Mouse (Mus musculus) myocyte (in vitro differentiated cells): ENCODE results near the gene Ubac2. TPM values are rescaled to one million over a fixed set of nuclear protein-coding genes. Genes with fewer than 3 reads are reported as not detected.
"Not testable (repeated sequence)": the region's sequence is repeated elsewhere in the genome, so short reads cannot be mapped to it uniquely, and the experiment has no call there.

Experiments
- H3K27me3 ChIP-seq: one replicate; pipeline ENCODE4 v1.6.1; 2011; ENCODE audit not compliant: control insufficient read depth, insufficient read depth, insufficient read length
- H3K36me3 ChIP-seq: one replicate; pipeline ENCODE4 v1.6.1; 2011; ENCODE audit not compliant: control insufficient read depth, insufficient read depth
- H3K4me2 ChIP-seq: one replicate; pipeline ENCODE4 v1.6.1; 2011; ENCODE audit warnings: low read depth, control low read depth
- H3K4me3 ChIP-seq: one replicate; pipeline ENCODE4 v1.5.1; 2011; ENCODE audit warnings: mild to moderate bottlenecking, control low read depth, moderate library complexity
- H3K79me2 ChIP-seq: one replicate; pipeline ENCODE4 v1.6.1; 2011; ENCODE audit not compliant: control insufficient read depth, insufficient read depth
- H3ac ChIP-seq: one replicate; pipeline ENCODE4 v1.6.1; 2011; ENCODE audit not compliant: control insufficient read depth, insufficient read length
- CEBPB ChIP-seq: IDR thresholded peaks from 2 replicates; pipeline ENCODE4 v1.6.1; 2011; ENCODE audit warnings: mild to moderate bottlenecking, moderate library complexity; ENCODE audit not compliant: poor library complexity, insufficient read depth, severe bottlenecking
- E2F4 ChIP-seq: IDR thresholded peaks from one replicate; pipeline ENCODE4 v1.6.1; 2011; ENCODE audit warnings: mild to moderate bottlenecking, control low read depth, moderate library complexity; ENCODE audit not compliant: insufficient read depth
- MAX ChIP-seq: IDR thresholded peaks from one replicate; pipeline ENCODE4 v1.6.1; 2011; ENCODE audit warnings: low read depth, mild to moderate bottlenecking, control low read depth
- MYOD1 ChIP-seq, 3 experiments: IDR thresholded peaks; one replicate each; pipeline ENCODE4 v1.6.1; 2011; ENCODE audit warnings: control low read depth in 2 of 3, low read depth in 2 of 3, mild to moderate bottlenecking in 2 of 3, moderate library complexity in 1 of 3; ENCODE audit not compliant: insufficient read length in 2 of 3, control insufficient read depth in 1 of 3
- MYOG ChIP-seq, 3 experiments: IDR thresholded peaks; one replicate each; pipeline ENCODE4 v1.6.1; 2011; ENCODE audit warnings: control low read depth in 2 of 3, low read depth in 2 of 3, mild to moderate bottlenecking in 2 of 3; ENCODE audit not compliant: insufficient read length in 2 of 3, control insufficient read depth in 1 of 3, insufficient read depth in 1 of 3
- POLR2A ChIP-seq: IDR thresholded peaks from one replicate; pipeline ENCODE4 v1.6.1; 2011; ENCODE audit warnings: low read depth, mild to moderate bottlenecking, control low read depth, moderate library complexity; ENCODE audit not compliant: insufficient read length
- POLR2AphosphoS2 ChIP-seq: IDR thresholded peaks from one replicate; pipeline ENCODE4 v1.6.1; 2011; ENCODE audit warnings: low read depth, control low read depth; ENCODE audit not compliant: insufficient read length
- REST ChIP-seq: IDR thresholded peaks from one replicate; pipeline ENCODE4 v1.6.1; 2011; ENCODE audit warnings: mild to moderate bottlenecking, control low read depth, moderate library complexity; ENCODE audit not compliant: insufficient read depth, insufficient read length
- SRF ChIP-seq: IDR thresholded peaks from one replicate; pipeline ENCODE4 v1.6.1; 2011; ENCODE audit warnings: low read depth; ENCODE audit not compliant: control insufficient read depth, insufficient read length
- TCF12 ChIP-seq: IDR thresholded peaks from one replicate; pipeline ENCODE4 v1.6.1; 2011; ENCODE audit warnings: mild to moderate bottlenecking, control low read depth; ENCODE audit not compliant: poor library complexity, insufficient read depth, severe bottlenecking
- TCF3 ChIP-seq: IDR thresholded peaks from one replicate; pipeline ENCODE4 v1.6.1; 2011; ENCODE audit warnings: low read depth, control low read depth; ENCODE audit not compliant: insufficient read length
- USF1 ChIP-seq: IDR thresholded peaks from one replicate; pipeline ENCODE4 v1.6.1; 2011; ENCODE audit warnings: low read depth, mild to moderate bottlenecking, control low read depth, moderate library complexity
- polyA plus RNA-seq: library from polyadenylated mRNA; unstranded; fragments of >200 nt; fragmentation: generic; extraction: Trizol; gene quantifications from one replicate; pipeline ENCODE4 v1.2.1, GENCODE M21; 2012; ENCODE audit warnings: missing spikeins

The Ubac2 gene
- polyA plus RNA-seq, 1 experiment: 33.1 TPM

GRCm38 (mm10) chr14:121872760-121873159 lies 5.7 kb upstream of the Ubac2 start:
- Histone ChIP-seq H3ac (no peak overlapping the region), H3K36me3 (no peaks in the 10 kb centered on the region), H3K27me3 (peaks cover 15% of the 10 kb centered on the region), H3K4me3 (no peak overlapping the region), H3K4me2 (no peak overlapping the region), H3K79me2 (no peaks in the 10 kb centered on the region)
- TF ChIP-seq POLR2AphosphoS2: no peak
- no peak for TF ChIP-seq TCF12
- no peak for TF ChIP-seq MYOD1 (IDR thresholded peaks at IDR 0.05; ENCODE audit: control insufficient read depth in 1 of 3, insufficient read length in 2 of 3, low read depth in 2 of 3)
- TF ChIP-seq POLR2A: no peak
- TF ChIP-seq USF1: no peak
- TF ChIP-seq MAX: no peak
- TF ChIP-seq REST: no peak

- no peaks in the 10 kb centered on the region for H3K79me2 ChIP-seq
- H3K36me3 ChIP-seq: no peaks in the 10 kb centered on the region
- peaks cover 15% of the 10 kb centered on the region for H3K27me3 ChIP-seq
- no peak overlapping the region for H3ac ChIP-seq
- TF ChIP-seq MAX (no peak), REST (no peak), USF1 (no peak), MYOG (IDR thresholded peaks at IDR 0.05; ENCODE audit: control insufficient read depth in 1 of 3, insufficient read depth in 1 of 3, insufficient read length in 2 of 3, low read depth in 2 of 3) (no peak), CEBPB (no peak), POLR2A (no peak), TCF12 (no peak), SRF (no peak), MYOD1 (IDR thresholded peaks at IDR 0.05; ENCODE audit: control insufficient read depth in 1 of 3, insufficient read length in 2 of 3, low read depth in 2 of 3) (no peak)
- H3K4me3 ChIP-seq: no peak overlapping the region
- H3K4me2 ChIP-seq: no peak overlapping the region
These were observed 5.2 kb upstream of the Ubac2 start for GRCm38 (mm10) chr14:121873172-121873571.

GRCm38 (mm10) chr14:121873646-121874045 lies 4.8 kb upstream of the Ubac2 start:
- no peak overlapping the region for H3K4me2 ChIP-seq
- peaks cover under 1% of the 10 kb centered on the region for H3K79me2 ChIP-seq
- no peak overlapping the region for H3ac ChIP-seq
- H3K4me3 ChIP-seq: no peak overlapping the region
- no peaks in the 10 kb centered on the region for H3K36me3 ChIP-seq
- TF ChIP-seq MAX (no peak), SRF (no peak), E2F4 (no peak), CEBPB (no peak), TCF12 (no peak), POLR2A (no peak), USF1 (no peak), TCF3 (no peak), MYOD1 (IDR thresholded peaks at IDR 0.05; ENCODE audit: control insufficient read depth in 1 of 3, insufficient read length in 2 of 3, low read depth in 2 of 3) (no peak), REST (no peak), POLR2AphosphoS2 (no peak), MYOG (IDR thresholded peaks at IDR 0.05; ENCODE audit: control insufficient read depth in 1 of 3, insufficient read depth in 1 of 3, insufficient read length in 2 of 3, low read depth in 2 of 3) (no peak)
- peaks cover 15% of the 10 kb centered on the region for H3K27me3 ChIP-seq

- Histone ChIP-seq H3K79me2 (peaks cover 19% of the 10 kb centered on the region), H3K27me3 (peaks cover 15% of the 10 kb centered on the region)
- H3K36me3 ChIP-seq, H3K4me2 ChIP-seq, H3K4me3 ChIP-seq, H3ac ChIP-seq: not testable (repeated sequence)
These were observed 2.2 kb upstream of the Ubac2 start for GRCm38 (mm10) chr14:121876190-121876589.

GRCm38 (mm10) chr14:121876860-121877259 lies 1.6 kb upstream of the Ubac2 start:
- Histone ChIP-seq H3K4me2 (no peak overlapping the region), H3ac (no peak overlapping the region), H3K79me2 (peaks cover 21% of the 10 kb centered on the region), H3K27me3 (peaks cover 15% of the 10 kb centered on the region), H3K4me3 (no peak overlapping the region), H3K36me3 (no peaks in the 10 kb centered on the region)
- TF ChIP-seq USF1: no peak
- TF ChIP-seq SRF: no peak
- no peak for TF ChIP-seq POLR2A
- TF ChIP-seq MYOG (IDR thresholded peaks at IDR 0.05; ENCODE audit: control insufficient read depth in 1 of 3, insufficient read depth in 1 of 3, insufficient read length in 2 of 3, low read depth in 2 of 3): no peak
- TF ChIP-seq E2F4: no peak

- peak overlapping the region; percentile 64 for H3ac ChIP-seq
- H3K4me3 ChIP-seq: peak overlapping the region; percentile 66
- peaks cover 15% of the 10 kb centered on the region for H3K27me3 ChIP-seq
- H3K79me2 ChIP-seq: peaks cover 26% of the 10 kb centered on the region
- no peak for TF ChIP-seq MYOD1 (IDR thresholded peaks at IDR 0.05; ENCODE audit: control insufficient read depth in 1 of 3, insufficient read length in 2 of 3, low read depth in 2 of 3)
- H3K36me3 ChIP-seq: no peaks in the 10 kb centered on the region
- peak overlapping the region; percentile 89 for H3K4me2 ChIP-seq
These were observed 780 bp upstream of the Ubac2 start for GRCm38 (mm10) chr14:121877640-121878039.
